Mouse (Mus musculus) layer of hippocampus, postnatal 25 days (tissue): Measurements from ENCODE around the gene Vstm5. TPM values are rescaled to one million over a fixed set of nuclear protein-coding genes. Genes with fewer than 3 reads are reported as not detected.
"Not testable (repeated sequence)": the region's sequence is repeated elsewhere in the genome, so short reads cannot be mapped to it uniquely, and the experiment has no call there.

Experiments used
- DNase-seq, 2 experiments: peaks; one replicate each; pipeline ENCODE4 v3.0.0; 2022; ENCODE audit warnings: mixed read lengths in 2 of 2, low spot score in 1 of 2; ENCODE audit errors: extremely low spot score in 1 of 2
- total RNA-seq, 2 experiments: library from RNA; stranded (reverse); gene quantifications; 2 replicates each; pipeline ENCODE4 v1.2.3; 2021

Vstm5 gene
- total RNA-seq, 2 experiments from 2014 or later, result 6.0 to 6.6 TPM

DNA sequence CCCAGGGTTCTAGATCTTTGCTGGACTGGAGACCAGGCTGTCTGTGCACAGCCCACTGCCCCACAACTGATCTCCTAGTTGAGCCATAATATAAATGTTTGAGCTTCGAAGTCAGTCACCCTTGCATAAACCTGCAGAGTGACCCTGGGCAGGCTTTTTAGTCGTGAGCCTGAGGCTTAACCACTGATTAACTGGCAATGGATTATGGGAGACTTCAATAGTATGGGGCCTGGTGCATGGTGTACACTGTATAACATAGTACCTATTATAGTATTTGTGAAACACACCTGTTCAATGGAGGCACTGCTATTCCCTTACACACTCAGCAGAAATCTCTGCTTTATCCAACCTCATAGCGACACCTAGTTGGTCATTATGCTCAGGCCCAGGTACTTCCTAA, 17.4 kb downstream of the Vstm5 start:
- no peak for DNase-seq

DNA sequence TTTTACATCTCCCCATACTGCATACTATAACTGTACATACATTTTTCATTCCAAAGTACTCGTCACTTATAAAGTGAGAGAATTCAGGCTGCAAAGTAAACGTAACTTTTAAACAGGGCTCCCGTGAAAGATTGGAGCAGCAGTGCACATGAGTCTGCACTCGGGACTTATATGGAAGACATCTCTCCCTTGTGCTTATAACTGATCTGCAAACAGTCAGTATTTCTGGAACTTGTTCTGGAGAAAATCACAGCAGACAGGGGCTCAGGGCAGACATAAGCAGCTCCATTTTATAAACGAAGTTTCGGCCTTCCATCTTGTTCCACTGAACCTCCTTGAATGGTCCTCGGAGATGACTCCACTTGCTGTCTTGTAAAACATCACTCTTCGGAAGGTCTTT, 23.1 kb downstream of the Vstm5 start:
- no peak for DNase-seq

DNA sequence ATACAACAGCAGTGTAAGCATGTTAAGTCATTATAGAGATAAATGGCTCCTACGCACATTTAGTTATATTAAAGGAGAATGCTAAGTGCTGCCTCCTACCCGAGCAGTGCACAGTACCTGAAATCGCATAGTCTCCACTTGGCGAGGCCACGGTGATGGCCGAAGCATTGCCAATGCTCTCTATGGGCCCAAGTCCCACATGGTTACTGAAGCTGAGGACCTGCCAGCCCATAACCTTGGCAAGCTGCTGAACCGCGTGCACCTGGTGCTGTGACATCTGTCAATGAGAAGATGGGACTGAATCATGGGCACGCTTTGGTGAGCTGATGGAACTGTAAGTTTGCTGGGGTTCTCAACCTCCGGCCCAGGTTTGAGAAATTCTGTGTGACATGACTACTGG, 24.6 kb downstream of the Vstm5 start:
- DNase-seq, result no peak

DNA sequence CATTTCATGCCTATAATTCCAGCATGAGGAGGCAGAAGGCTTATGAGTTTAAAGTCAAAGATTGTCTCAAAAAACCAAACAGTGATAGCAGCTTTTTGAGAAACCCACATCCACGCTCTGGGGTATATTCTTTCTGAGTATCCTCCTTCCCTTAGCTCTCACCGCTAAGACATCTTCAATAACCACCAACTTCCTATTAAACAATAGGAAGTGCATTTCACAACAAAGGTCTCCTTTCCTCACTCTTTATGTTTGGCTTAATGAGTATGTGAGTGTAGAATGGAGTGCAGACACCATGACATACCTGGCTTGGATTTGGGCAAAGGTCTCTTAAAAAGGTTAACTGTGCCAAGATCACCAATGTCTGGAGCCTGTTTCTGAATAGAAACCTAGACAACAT, 35.1 kb downstream of the Vstm5 start:
- DNase-seq, result no peak

- DNase-seq, result no peak
Observed at GRCm38 (mm10) chr9:15276855-15277254, 38.0 kb downstream of the Vstm5 start.

DNA sequence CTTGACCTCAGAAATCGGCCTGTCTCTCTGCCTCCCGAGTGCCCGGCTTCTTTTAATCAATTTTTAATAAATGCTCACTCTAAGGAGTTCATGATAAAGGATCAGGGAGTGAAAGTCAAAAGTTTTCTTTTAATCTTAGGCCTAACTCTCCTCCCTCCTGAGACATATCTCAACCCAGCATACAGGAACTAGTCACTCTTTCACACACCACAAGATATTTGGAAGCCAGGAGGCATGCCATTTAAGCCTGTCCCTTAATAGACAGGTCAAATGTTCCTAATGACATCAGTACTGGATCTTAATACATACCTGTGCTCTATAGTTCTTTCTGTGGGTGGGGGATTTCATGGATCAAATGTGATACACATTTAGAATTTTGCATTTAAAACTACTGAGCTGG, 39.5 kb downstream of the Vstm5 start:
- DNase-seq, result no peak

- DNase-seq, result no peak
Observed at GRCm38 (mm10) chr9:15279139-15279648, 40.3 kb downstream of the Vstm5 start.

- peak; percentile 85 to 89 for DNase-seq
Observed at GRCm38 (mm10) chr9:15279649-15280490, 41.0 kb downstream of the Vstm5 start, which contains the start of gene Med17. TSS of gene Med17 (minus strand) at chr9:15279931.

- no peak for DNase-seq
Observed at GRCm38 (mm10) chr9:15280491-15280879, 41.6 kb downstream of the Vstm5 start.

DNA sequence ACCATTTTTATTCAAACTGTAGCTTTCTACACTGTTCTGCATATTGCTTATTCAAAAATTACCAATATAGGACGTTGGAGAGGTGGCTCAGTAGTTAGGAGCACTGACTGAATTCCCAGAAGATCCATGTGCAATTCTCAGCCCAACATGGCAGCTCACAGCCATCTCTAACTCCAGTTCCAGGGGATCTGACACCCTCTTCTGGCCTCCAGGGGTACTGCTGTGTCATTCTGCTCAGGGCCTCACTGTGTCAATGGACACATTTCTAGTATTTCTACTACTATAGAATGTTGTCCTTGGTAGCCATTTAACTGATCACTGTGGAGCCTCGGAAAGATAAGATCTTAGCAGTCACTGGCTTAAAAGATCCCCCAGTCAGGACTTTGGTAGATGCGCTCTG, 46.6 kb downstream of the Vstm5 start:
- DNase-seq, result no peak

DNA sequence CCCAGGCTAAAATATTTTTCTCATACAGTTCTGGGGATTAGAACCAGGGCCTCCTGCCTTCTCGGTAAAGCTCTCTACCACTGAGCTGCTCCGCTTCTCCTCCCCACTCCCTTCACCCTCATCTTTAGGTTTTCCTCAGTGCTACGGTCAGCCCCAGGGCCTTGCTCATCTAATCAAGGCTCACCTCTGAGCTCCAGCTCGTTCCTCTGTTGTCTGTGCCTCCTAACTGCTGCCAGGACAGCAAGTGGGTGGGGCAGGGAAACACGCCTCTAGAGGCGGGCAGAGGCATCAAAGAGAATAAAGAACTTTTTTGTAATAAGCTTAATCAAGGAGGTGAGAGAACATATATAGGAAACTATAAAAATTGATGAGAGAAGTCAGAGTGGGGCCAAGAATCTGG, 49.0 kb downstream of the Vstm5 start:
- no peak for DNase-seq

- DNase-seq, result no peak
Observed at GRCm38 (mm10) chr9:15288402-15288801, 49.6 kb downstream of the Vstm5 start.

- no peak for DNase-seq
Observed at GRCm38 (mm10) chr9:15289251-15289650, 50.4 kb downstream of the Vstm5 start.

DNA sequence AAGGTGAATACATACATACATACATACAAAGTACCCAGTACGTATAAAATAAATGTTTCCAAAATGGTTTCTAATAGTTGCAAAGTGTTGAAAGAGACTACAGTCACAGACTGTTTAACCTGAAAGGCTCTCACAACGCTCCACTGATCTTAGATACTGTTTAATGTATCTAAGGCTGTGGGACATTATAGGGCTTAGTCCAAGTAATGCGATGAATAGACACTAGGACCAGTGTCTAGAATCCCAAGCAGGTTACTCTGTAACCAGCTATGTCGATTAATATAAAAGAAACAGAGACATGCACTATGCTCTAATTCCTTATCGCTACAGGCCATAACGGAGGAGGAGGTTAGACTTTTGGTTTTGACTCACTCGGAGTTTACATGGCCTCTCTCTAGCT, 58.3 kb downstream of the Vstm5 start:
- no peak for DNase-seq

DNA sequence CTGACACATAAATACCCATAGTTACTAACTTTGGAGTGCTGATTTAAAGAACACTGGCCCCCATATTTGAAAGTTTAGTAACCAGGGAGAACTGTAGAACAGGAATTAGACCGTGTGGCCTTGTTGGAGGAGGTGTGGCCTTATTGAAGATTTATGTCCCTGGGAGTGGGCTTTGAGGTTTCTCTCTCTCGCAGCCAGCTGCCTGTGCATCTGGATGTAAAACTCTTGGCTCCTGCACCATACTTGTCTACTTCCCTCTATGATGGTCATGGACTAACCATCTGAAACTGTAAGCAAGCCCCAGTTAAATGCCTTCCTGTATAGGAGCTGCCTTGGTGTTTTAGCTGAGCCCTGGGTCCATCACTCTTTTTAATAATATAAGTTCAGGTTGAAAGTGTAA, 59.6 kb downstream of the Vstm5 start:
- no peak for DNase-seq

DNA sequence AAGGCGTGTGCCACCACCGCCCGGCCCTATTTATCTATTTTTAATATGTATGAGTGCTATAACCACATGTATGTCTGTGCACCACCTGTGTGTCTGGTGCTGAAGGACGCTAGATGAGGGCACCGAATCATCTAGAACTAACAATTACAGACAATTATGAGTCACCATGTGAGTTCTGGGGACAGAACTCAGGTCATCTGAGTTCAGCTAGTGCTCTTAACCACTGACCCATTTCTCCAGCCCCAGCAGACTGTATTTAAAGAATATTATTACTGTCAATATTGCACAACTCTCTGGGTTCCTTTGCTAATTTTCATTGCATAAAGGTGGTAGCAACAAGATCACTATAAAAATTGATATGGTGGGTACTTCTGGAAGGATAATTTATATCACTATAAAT, 61.2 kb downstream of the Vstm5 start:
- no peak for DNase-seq

DNA sequence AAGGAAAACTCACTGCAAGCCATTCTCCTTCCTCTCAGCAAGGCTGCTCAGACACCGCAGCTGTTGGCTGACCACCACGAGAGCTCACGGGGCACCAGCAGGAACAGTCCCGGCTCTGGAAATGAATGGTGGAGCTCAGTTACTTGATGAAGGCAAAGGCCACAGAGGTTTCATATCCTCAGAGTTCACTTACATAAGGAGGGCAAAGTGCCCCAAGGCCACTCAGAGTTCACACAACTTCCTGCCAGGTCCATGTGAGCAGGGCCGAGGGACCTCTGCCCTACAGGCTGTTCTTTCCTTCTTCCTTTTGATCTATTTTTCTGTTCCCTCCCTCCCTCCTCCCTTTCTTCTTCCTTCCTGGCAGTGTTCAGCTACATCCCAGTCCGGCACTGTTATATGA, 62.6 kb downstream of the Vstm5 start:
- DNase-seq, result no peak

DNA sequence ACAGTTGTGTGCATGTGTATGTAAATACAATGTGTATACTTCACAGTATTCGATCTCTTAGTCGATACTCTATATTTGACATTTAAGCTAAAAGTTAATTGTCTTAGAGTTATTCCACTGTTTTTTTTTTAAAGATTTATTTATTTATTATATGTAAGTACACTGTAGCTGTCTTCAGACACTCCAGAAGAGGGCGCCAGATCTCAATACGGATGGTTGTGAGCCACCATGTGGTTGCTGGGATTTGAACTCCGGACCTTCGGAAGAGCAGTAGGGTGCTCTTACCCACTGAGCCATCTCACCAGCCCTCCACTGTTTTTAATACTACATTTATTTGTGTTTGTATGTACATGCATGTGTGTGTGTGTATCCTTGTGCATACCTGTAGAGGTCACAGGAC, 63.2 kb downstream of the Vstm5 start:
- not testable (repeated sequence) for DNase-seq

- no peak for DNase-seq
Observed at GRCm38 (mm10) chr9:15302881-15303280, 64.0 kb downstream of the Vstm5 start.

GRCm38 (mm10) chr9:15305503-15306397, 66.9 kb downstream of the Vstm5 start, which contains the start of gene Taf1d:
TSS of gene Taf1d (plus strand) at chr9:15306214.
- peak; percentile 95 to 96 for DNase-seq
